Mouse (Mus musculus): ENCODE data around the gene Rin2. TPM values are rescaled to one million over a fixed set of nuclear protein-coding genes. Genes with fewer than 3 reads are reported as not detected.

The Rin2 gene
- total RNA-seq, 2 experiments from 2014 or later = 24.2 to 29.3 TPM

GRCm38 (mm10) chr2:145843322-145843721 lies 168.3 kb downstream of the Rin2 start:
- no peak for TF ChIP-seq CTCF (IDR thresholded peaks at IDR 0.05)
- no peak overlapping the region for H3K27ac ChIP-seq
- intact Hi-C loops (cut with DNase I) = no loop called here

GRCm38 (mm10) chr2:145846595-145846994 lies 171.6 kb downstream of the Rin2 start:
- no peak for TF ChIP-seq CTCF (IDR thresholded peaks at IDR 0.05)
- DNase-seq (ENCODE audit: extremely low spot score in 1 of 2, low spot score in 2 of 2) = no peak
- Histone ChIP-seq H3K27ac (no peak overlapping the region), H3K4me3 (no peak overlapping the region)
- intact Hi-C loops (cut with DNase I) = no loop called here

More at GRCm38 (mm10) chr2:145843322-145843721, 168.3 kb downstream of the Rin2 start:
- H3K4me3 ChIP-seq = no peak overlapping the region
- no peak for DNase-seq (ENCODE audit: extremely low spot score in 1 of 2, low spot score in 2 of 2)

GRCm38 (mm10) chr2:145849170-145849905 lies 174.3 kb downstream of the Rin2 start:
- DNase-seq (ENCODE audit: extremely low spot score in 1 of 2, low spot score in 2 of 2) = no peak
- TF ChIP-seq CTCF (IDR thresholded peaks at IDR 0.05) = no peak
- intact Hi-C loops (cut with DNase I) = no loop called here
- Histone ChIP-seq H3K27ac (peak overlapping the region; percentile 49), H3K4me3 (no peak overlapping the region)

- intact Hi-C loops (cut with DNase I) = loop anchor here (5.0 kb wide), 1 partner anchor 37 kb away; no protein-coding TSS in a partner anchor
Measured at GRCm38 (mm10) chr2:145850779-145851178, 175.8 kb downstream of the Rin2 start.

GRCm38 (mm10) chr2:145855831-145856230 lies 180.8 kb downstream of the Rin2 start:
- Histone ChIP-seq H3K27ac (no peak overlapping the region), H3K4me3 (no peak overlapping the region)
- intact Hi-C loops (cut with DNase I) = no loop called here
- DNase-seq (ENCODE audit: extremely low spot score in 1 of 2, low spot score in 2 of 2) = no peak
- TF ChIP-seq CTCF (IDR thresholded peaks at IDR 0.05) = no peak

More at GRCm38 (mm10) chr2:145850779-145851178, 175.8 kb downstream of the Rin2 start:
- DNase-seq (ENCODE audit: extremely low spot score in 1 of 2, low spot score in 2 of 2) = peak in 1 of 2 experiments; percentile 51
- Histone ChIP-seq H3K27ac (peak overlapping the region; percentile 49), H3K4me3 (no peak overlapping the region)
- no peak for TF ChIP-seq CTCF (IDR thresholded peaks at IDR 0.05)

GRCm38 (mm10) chr2:145857864-145858263 lies 182.8 kb downstream of the Rin2 start:
- no peak for TF ChIP-seq CTCF (IDR thresholded peaks at IDR 0.05)
- intact Hi-C loops (cut with DNase I) = no loop called here
- Histone ChIP-seq H3K27ac (no peak overlapping the region), H3K4me3 (no peak overlapping the region)
- no peak for DNase-seq (ENCODE audit: extremely low spot score in 1 of 2, low spot score in 2 of 2)

GRCm38 (mm10) chr2:145859442-145859931 lies 184.5 kb downstream of the Rin2 start:
- peak in 1 of 2 experiments; percentile 40 for DNase-seq (ENCODE audit: extremely low spot score in 1 of 2, low spot score in 2 of 2)
- intact Hi-C loops (cut with DNase I) = no loop called here
- no peak overlapping the region for H3K4me3 ChIP-seq
- TF ChIP-seq CTCF (IDR thresholded peaks at IDR 0.05) = no peak
- peak overlapping the region; percentile 94 for H3K27ac ChIP-seq

- H3K4me3 ChIP-seq = peak overlapping the region; percentile 66
- TF ChIP-seq CTCF (IDR thresholded peaks at IDR 0.05) = peak; percentile 70
- peak overlapping the region; percentile 94 for H3K27ac ChIP-seq
- intact Hi-C loops (cut with DNase I) = loop anchor here (1.0 to 5.0 kb wide), 5 partner anchors 27 to 249 kb away; partner anchors contain the start of gene Naa20
- DNase-seq (ENCODE audit: extremely low spot score in 1 of 2, low spot score in 2 of 2) = peak; percentile 89 to 90
Measured at GRCm38 (mm10) chr2:145859932-145860801, 185.2 kb downstream of the Rin2 start.

- Histone ChIP-seq H3K4me3 (peak overlapping the region; percentile 66), H3K27ac (peak overlapping the region; percentile 94)
- no peak for TF ChIP-seq CTCF (IDR thresholded peaks at IDR 0.05)
- no peak for DNase-seq (ENCODE audit: extremely low spot score in 1 of 2, low spot score in 2 of 2)
- intact Hi-C loops (cut with DNase I) = loop anchor here (2.0 to 5.0 kb wide), 3 partner anchors 29 to 64 kb away; partner anchors contain the start of gene Naa20
Measured at GRCm38 (mm10) chr2:145861193-145862123, 186.4 kb downstream of the Rin2 start.

GRCm38 (mm10) chr2:145862206-145862817 lies 187.3 kb downstream of the Rin2 start:
- Histone ChIP-seq H3K4me3 (peak overlapping the region; percentile 66), H3K27ac (peak overlapping the region; percentile 94)
- intact Hi-C loops (cut with DNase I) = loop anchor here (5.0 kb wide), 2 partner anchors 40 to 65 kb away; partner anchors contain the start of gene Naa20
- TF ChIP-seq CTCF (IDR thresholded peaks at IDR 0.05) = no peak
- DNase-seq (ENCODE audit: extremely low spot score in 1 of 2, low spot score in 2 of 2) = no peak
